Mouse (Mus musculus) intestine, embryonic 14.5 days (tissue): ENCODE measurements around the gene Col16a1. TPM values are rescaled to one million over a fixed set of nuclear protein-coding genes. Genes with fewer than 3 reads are reported as not detected.

Experiments
- ATAC-seq: fragments of 200-750 bp; cut with Nextera tagmentation; replicated peaks from 2 replicates; pipeline ENCODE4 v1.8.0; 2017; ENCODE audit warnings: low read depth, moderate number of reproducible peaks, moderate TSS enrichment, moderate library complexity; ENCODE audit not compliant: low FRiP score, low TSS enrichment
- DNase-seq: peaks from one replicate; pipeline ENCODE4 v3.0.0-alpha.2; 2018; ENCODE audit warnings: low spot score
- H3K27ac ChIP-seq: fragments of 300-500 bp; sonication (generic); 2 replicates; pipeline ENCODE4 v1.5.1; 2014; ENCODE audit warnings: low read depth, mild to moderate bottlenecking, control low read depth
- H3K27me3 ChIP-seq: fragments of 300-500 bp; sonication (generic); replicated peaks from 2 replicates; pipeline ENCODE4 v1.6.1; 2014; ENCODE audit warnings: low read length, control low read depth; ENCODE audit not compliant: control insufficient read depth, insufficient read depth
- H3K36me3 ChIP-seq: fragments of 300-500 bp; sonication (generic); 2 replicates; pipeline ENCODE4 v1.6.1; 2014; ENCODE audit warnings: low read length, control low read depth; ENCODE audit not compliant: control insufficient read depth, insufficient read depth
- H3K4me1 ChIP-seq: fragments of 300-500 bp; sonication (generic); replicated peaks from 2 replicates; pipeline ENCODE4 v1.6.1; 2014; ENCODE audit warnings: low read length, control low read depth, mixed read lengths; ENCODE audit not compliant: control insufficient read depth, insufficient read depth
- H3K4me2 ChIP-seq: fragments of 300-500 bp; sonication (generic); 2 replicates; pipeline ENCODE4 v1.6.1; 2014; ENCODE audit warnings: low read length
- H3K4me3 ChIP-seq: fragments of 300-500 bp; sonication (generic); 2 replicates; pipeline ENCODE4 v1.5.1; 2014; ENCODE audit warnings: low read depth, low read length, control low read depth, mixed read lengths
- H3K9ac ChIP-seq: fragments of 300-500 bp; sonication (generic); 2 replicates; pipeline ENCODE4 v1.6.1; 2014; ENCODE audit warnings: mild to moderate bottlenecking, low read length
- H3K9me3 ChIP-seq: fragments of 300-500 bp; sonication (generic); 2 replicates; pipeline ENCODE4 v1.6.1; 2016; ENCODE audit warnings: low read length, control low read depth; ENCODE audit not compliant: control insufficient read depth
- WGBS: fragments of 180-500 bp; shearing (Covaris S2); extraction: QIAGEN DNeasy Blood & Tissue Kit; methylation state at CpG from one replicate; pipeline ENCODE4 v1.1.7; 2014; 5-methylcytosine and 5-hydroxymethylcytosine counted together
- polyA plus RNA-seq: library from polyadenylated mRNA; unstranded; fragments of >200 nt; fragmentation: Nextera tagmentation; extraction: Ambion mirVana; gene quantifications from 2 replicates; pipeline ENCODE4 v1.2.1, GENCODE M21; 2014

Col16a1 gene
- polyA plus RNA-seq, 1 experiment from 2014 or later: 56.9 TPM

DNA sequence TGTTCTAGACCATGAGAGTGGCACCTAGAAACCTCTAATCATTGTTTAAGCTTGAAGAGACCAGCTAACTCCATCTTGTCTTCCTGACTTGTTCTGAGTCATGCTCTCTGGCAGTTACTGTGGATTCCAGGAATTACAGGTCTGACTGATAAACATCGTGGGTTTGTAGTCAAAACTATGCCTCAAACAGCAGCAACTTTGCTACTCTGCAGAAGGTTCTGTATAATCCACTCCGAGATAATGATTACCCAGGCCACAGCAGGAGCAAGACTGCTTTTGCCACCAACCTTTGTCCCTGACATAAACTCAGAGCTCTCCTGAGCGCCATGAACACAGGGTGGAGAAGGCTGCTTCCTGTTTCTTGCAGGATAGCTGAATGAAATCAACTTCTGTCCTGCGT, 56.9 kb downstream of the Col16a1 start:
- Histone ChIP-seq H3K4me3 (no peak overlapping the region), H3K9ac (no peak overlapping the region), H3K4me1 (peaks cover 29% of the 10 kb centered on the region), H3K9me3 (0 out of 2 replicates have a peak, but pooled peaks cover 2% of the 10 kb centered on the region), H3K36me3 (no peaks in the 10 kb centered on the region), H3K27ac (peak overlapping the region; percentile 17; the same call in 1 of the 2 replicates), H3K27me3 (no peaks in the 10 kb centered on the region), H3K4me2 (no peak overlapping the region)
- DNase-seq: no peak
- ATAC-seq: no peak
- WGBS: 62% methylated on average over 4 of the region's 4 CpGs

DNA sequence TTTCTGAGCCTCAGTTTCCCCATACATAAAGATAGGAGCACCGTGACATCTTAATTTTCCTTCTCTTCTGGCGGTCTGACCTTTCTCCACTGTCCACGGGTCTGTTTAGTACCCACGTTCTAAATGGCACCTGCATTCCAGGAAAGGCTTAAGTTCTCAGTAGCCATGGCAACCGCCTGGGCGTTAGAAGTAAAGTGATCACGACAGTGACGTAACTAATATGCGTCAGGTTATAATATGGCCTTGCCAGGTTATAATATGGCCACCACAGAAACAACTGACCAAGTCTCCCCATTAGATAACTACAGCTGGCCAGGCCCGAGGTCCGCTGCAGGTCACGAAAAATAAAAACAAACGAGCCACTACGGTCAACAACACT, 59.4 kb downstream of the Col16a1 start:
- Histone ChIP-seq H3K9me3 (0 out of 2 replicates have a peak, but pooled peaks cover 2% of the 10 kb centered on the region), H3K4me3 (peak overlapping the region; percentile 96), H3K9ac (peak overlapping the region; percentile 66; the same call in 1 of the 2 replicates), H3K4me1 (peaks cover 16% of the 10 kb centered on the region), H3K36me3 (no peaks in the 10 kb centered on the region), H3K27me3 (no peaks in the 10 kb centered on the region), H3K27ac (peak overlapping the region; percentile 67), H3K4me2 (peak overlapping the region; percentile 75)
- DNase-seq (no peak), ATAC-seq (peak; percentile 64)
- 12% methylated on average over 14 of the region's 14 CpGs for WGBS

DNA sequence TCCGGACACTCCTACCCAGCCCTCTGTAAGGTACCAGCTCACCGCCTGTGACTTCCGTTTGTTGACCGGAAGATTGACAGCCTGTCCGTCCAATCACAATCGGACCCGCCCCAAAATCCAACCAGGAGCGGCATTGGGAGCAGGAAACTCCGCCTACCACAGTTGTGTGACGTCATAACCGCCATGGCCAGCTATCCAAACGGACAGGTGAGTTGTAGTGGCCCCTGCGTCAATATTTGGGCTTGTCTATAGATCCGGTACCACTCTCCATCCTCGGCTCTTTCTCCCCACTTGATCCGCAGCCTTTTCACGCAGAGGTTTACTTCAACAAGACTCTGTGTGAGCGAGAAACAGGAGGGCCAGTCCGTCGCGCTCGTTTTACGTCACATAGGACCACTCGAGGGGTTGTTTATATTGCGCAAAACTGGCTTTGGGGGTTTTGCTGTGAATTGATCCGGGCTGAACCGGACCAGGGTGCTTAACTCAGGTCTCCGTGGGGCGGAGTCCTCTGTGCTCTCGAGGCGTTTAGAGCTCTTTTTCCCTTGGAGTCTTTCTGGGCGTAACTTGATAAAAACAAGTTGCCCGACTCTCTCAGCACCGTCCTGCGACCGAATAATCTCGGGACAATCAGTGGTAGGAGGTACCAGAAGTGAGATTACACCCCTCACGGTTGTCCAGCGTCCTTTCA, 59.9 kb downstream of the Col16a1 start:
- ATAC-seq (peak; percentile 93), DNase-seq (peak; percentile 100)
- H3K36me3 ChIP-seq: no peaks in the 10 kb centered on the region
- peak overlapping the region; percentile 67 for H3K27ac ChIP-seq
- no peaks in the 10 kb centered on the region for H3K27me3 ChIP-seq
- H3K4me1 ChIP-seq: peaks cover 12% of the 10 kb centered on the region
- peak overlapping the region; percentile 66 for H3K9ac ChIP-seq
- H3K4me2 ChIP-seq: peak overlapping the region; percentile 75
- WGBS: under 1% methylated on average over 39 of the region's 39 CpGs
- 0 out of 2 replicates have a peak, but pooled peaks cover 2% of the 10 kb centered on the region for H3K9me3 ChIP-seq
- H3K4me3 ChIP-seq: peak overlapping the region; percentile 96

DNA sequence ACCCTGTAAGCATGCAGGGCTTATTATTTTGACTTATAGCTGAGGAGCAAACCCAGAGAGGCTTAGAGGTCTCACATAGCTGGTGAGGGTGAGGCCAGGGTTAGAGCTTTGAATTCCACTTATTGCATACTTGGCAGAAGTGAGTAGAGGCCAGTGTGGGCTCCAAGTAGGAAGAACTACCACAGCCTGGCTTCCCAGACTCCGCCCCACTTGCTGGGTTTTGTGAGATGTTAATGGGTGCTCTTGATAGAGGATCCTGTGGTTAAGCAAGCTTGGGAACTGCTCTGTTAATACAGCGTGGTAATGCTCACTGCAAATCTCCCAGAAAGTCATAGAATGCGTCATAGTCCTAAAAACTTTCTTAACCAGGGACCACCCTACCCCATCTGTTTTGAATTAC, 61.3 kb downstream of the Col16a1 start:
- no peaks in the 10 kb centered on the region for H3K27me3 ChIP-seq
- H3K4me2 ChIP-seq: no peak overlapping the region
- ATAC-seq (no peak), DNase-seq (no peak)
- H3K4me1 ChIP-seq: peaks cover 12% of the 10 kb centered on the region
- H3K9me3 ChIP-seq: no peaks in the 10 kb centered on the region
- no peak overlapping the region for H3K4me3 ChIP-seq
- H3K9ac ChIP-seq: no peak overlapping the region
- WGBS: 89% methylated on average over 3 of the region's 3 CpGs
- no peak overlapping the region for H3K27ac ChIP-seq
- H3K36me3 ChIP-seq: 0 out of 2 replicates have a peak, but pooled peaks cover 7% of the 10 kb centered on the region

DNA sequence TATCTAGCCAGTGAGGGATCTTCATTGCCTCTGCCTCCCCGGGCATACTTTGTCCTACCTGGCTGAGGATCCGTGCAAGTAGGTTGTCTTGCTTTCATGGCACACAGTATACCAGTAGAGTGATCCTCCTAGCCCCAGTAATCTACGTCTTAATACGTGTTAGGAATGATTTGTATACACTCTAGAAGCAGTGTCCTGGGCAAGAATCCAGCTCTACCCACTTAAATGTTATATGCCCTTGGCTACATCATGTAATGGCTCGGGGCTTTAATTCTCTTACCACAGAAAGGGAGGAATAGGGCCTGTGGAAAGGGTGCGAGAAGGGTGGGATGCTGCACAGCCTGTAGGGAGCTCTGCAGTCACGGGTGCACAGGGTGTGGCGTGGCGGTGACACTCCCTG, 62.0 kb downstream of the Col16a1 start:
- 84% methylated on average over 9 of the region's 9 CpGs for WGBS

DNA sequence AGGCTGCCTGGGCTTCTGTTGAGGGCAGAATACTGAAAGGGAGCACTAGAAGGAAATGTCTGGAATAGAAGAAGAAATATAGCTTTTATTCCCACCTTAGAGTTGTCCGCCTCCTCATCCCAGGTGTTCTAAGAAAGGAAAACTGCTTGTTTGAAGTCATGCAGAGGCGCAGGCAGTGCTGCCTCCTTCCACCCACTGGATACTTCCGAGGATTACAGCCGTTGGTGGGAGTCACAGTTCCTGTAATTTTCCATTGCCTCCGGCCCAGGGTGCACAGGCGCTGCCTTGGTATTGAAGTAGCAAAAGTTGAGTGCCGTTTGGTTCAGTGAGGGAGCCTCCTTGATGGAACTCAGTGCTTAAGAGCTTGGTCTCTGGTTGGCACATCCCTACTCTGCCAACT, 62.5 kb downstream of the Col16a1 start:
- no peak overlapping the region for H3K9ac ChIP-seq
- no peaks in the 10 kb centered on the region for H3K9me3 ChIP-seq
- ATAC-seq: no peak
- no peak overlapping the region for H3K4me3 ChIP-seq
- DNase-seq: no peak
- 86% methylated on average over 7 of the region's 7 CpGs for WGBS
- H3K27me3 ChIP-seq: no peaks in the 10 kb centered on the region
- H3K36me3 ChIP-seq: 0 out of 2 replicates have a peak, but pooled peaks cover 7% of the 10 kb centered on the region
- H3K4me1 ChIP-seq: peaks cover 12% of the 10 kb centered on the region
- H3K27ac ChIP-seq: no peak overlapping the region
- H3K4me2 ChIP-seq: no peak overlapping the region

More for the DNA sequence above, 62.0 kb downstream of the Col16a1 start:
- Histone ChIP-seq H3K4me1 (peaks cover 12% of the 10 kb centered on the region), H3K27me3 (no peaks in the 10 kb centered on the region), H3K9ac (no peak overlapping the region), H3K9me3 (no peaks in the 10 kb centered on the region), H3K4me3 (no peak overlapping the region), H3K4me2 (no peak overlapping the region), H3K27ac (no peak overlapping the region), H3K36me3 (0 out of 2 replicates have a peak, but pooled peaks cover 7% of the 10 kb centered on the region)
- ATAC-seq (no peak), DNase-seq (no peak)

DNA sequence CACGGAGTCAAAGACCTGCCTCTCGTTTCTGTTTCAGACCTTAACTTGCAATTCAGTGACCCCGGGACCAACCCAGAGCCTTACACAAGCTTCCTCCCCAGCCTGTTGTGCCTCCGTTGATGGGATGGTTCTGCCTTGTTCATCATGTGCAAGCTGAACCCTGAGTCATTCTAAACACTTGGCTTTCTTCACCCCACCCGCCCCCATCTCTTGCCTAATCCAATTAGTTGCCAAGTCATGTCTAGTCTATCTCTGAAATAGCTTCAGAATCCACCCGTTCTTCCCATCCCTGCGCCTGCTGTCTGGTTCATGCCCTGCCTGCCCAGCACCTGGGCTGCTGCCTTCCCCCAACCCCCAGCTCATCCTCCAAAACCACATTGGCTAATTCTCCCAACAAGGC, 64.7 kb downstream of the Col16a1 start:
- Histone ChIP-seq H3K4me1 (peaks cover 8% of the 10 kb centered on the region), H3K36me3 (0 out of 2 replicates have a peak, but pooled peaks cover 12% of the 10 kb centered on the region), H3K9ac (no peak overlapping the region), H3K4me2 (no peak overlapping the region), H3K4me3 (no peak overlapping the region), H3K9me3 (no peaks in the 10 kb centered on the region), H3K27ac (no peak overlapping the region), H3K27me3 (no peaks in the 10 kb centered on the region)
- no peak for ATAC-seq
- WGBS: 68% methylated on average over 7 of the region's 7 CpGs
- DNase-seq: no peak

DNA sequence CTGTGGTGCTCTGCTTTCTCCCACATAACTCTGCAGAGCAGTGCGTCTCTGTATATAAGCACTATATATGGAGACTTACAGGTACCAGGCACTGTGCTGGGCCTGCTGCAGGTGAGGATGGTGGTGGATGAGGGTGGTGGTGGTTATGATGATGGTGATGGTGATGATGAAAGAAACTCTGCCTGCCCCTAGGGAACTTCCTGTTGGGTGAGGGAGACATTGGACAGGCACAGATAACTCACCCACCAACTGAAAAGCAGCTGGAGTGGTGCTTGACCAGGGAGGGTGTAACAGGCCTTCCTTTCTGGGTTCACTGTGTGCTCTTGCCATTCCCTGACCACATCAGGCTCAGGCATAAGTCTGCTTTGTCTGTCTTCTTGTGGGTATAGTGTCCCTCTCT, 65.1 kb downstream of the Col16a1 start:
- Histone ChIP-seq H3K4me1 (peaks cover 8% of the 10 kb centered on the region), H3K4me3 (no peak overlapping the region), H3K9ac (no peak overlapping the region), H3K36me3 (0 out of 2 replicates have a peak, but pooled peaks cover 12% of the 10 kb centered on the region), H3K9me3 (no peaks in the 10 kb centered on the region), H3K27me3 (no peaks in the 10 kb centered on the region), H3K4me2 (no peak overlapping the region), H3K27ac (no peak overlapping the region)
- 94% methylated on average over 1 of the region's 1 CpGs for WGBS
- DNase-seq (no peak), ATAC-seq (no peak)

DNA sequence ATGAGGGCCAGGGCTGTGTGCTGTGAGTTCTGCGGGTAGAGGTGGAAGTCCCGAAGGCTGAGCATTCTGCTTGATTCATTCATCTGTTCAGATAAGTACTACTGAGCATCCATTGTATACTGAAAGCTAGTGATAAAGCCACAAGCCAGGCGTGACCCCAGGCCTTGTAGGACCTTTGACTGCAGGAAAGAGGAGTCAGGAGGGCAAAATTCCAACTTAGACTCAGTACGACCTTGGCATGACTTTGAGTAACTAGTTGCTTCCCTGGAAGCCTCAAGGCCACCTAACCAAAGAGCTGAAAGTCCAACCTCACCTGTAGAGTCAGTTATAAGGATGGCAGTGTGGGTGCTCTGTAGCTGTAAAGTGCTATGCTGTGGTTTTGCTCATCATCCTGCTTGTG, 73.1 kb downstream of the Col16a1 start:
- H3K4me2 ChIP-seq: no peak overlapping the region
- no peak overlapping the region for H3K4me3 ChIP-seq
- no peak for DNase-seq
- WGBS: 85% methylated on average over 4 of the region's 4 CpGs
- H3K9me3 ChIP-seq: no peaks in the 10 kb centered on the region
- no peak overlapping the region for H3K27ac ChIP-seq
- no peaks in the 10 kb centered on the region for H3K27me3 ChIP-seq
- peaks cover 47% of the 10 kb centered on the region for H3K36me3 ChIP-seq
- no peak overlapping the region for H3K9ac ChIP-seq
- ATAC-seq: no peak
- no peaks in the 10 kb centered on the region for H3K4me1 ChIP-seq
